Mouse (Mus musculus): ENCODE results near the gene Arhgap23. TPM values are rescaled to one million over a fixed set of nuclear protein-coding genes. Genes with fewer than 3 reads are reported as not detected.

Gene Arhgap23
- total RNA-seq, 2 experiments from 2014 or later, result 12.5 to 13.5 TPM

DNA sequence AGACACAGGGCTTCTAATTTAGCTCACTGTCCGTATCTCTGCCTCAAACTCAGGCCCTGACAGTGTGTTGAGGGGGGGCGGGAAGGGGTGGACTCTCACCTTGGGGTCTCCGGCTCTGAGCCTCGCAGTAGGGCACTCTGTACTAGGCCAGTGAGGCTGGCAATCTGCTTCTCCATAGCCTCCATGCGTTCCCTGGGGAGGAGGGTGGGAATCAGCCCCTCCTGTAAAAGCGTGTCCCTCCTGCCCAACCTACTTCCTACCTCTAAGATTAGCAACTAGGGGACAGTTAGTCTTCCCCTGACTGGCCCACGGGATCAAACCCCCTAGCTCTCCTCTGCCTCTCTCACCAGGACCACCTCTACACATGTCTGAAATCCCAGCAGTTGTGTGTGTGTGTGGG lies 118.3 kb downstream of the Arhgap23 start:
- no peak for DNase-seq

DNA sequence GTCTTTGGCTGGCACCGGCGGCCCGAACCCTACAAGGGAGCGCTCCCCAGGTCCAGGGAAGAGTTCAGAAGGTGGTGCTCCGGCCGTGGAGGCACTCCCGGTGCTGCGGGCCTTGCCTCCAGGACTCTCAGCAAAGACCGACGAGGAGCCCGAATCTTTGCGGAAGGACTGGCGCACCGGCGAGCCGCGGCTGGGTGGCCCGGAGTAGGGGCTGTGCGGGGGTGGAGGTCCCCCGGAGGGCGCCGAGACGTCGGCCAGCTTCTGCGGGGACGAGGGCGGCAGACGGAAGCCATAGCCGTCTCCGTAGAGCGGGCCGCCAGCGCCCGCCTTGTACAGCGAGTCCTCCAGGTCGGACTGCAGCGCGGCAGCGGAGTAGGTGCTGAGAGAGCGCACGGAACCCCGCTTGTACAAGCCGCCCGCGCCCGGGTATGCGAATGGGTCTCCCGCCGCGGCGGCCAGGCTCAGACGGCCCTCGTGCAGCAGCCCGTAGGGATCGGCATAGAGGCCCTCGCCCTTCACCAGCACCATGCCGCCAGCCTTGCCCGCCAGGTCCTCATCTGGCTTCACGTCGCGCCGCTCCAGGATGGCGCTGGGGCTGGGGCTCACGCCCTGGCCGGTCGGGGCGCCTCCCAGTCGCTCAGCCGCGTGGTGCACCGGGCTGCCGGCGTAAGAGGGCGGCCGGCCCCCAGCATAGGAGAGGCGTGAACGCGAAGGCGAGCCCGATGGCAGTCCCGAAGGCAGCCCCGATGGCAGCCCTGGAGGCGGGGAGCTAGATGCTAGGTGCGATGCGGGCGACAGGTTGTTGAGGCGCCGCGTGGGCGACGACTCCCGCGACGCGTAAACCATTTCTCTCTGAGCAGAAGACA lies 119.3 kb downstream of the Arhgap23 start:
- DNase-seq, result no peak

DNA sequence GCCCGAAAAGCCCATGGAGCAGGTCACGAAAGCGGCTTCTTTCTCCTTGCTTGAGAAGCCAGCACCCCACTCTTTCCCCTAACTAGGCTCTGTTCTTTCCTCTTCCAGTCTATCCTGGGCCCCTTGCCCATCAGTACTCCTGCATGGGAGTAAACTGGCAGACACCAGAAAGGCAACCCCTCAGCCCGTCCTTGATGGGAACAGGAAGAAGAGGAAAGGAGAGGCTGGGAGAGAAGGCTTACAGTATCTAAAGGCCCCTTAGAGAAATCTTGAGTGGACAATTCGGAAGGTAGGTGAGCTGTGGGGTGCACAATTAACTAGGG lies 119.9 kb downstream of the Arhgap23 start:
- no peak for DNase-seq

DNA sequence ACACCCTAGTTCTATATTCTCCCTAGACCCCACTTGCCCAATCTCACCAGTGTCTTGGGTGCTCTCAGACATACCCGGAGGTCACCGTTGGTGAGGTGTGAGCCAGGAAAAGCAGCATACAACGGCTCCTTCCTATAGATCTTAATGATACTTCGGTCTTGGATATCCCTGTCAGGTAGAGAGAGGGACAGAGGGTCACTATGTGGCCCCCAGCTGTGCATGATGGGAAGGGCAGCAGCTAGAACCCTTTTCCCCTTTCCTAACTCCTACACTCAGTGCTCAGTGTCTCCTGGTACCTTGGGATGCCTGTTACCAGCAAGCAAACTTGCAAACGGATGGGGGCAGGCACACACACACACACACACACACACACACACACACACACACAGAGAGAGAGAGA lies 120.3 kb downstream of the Arhgap23 start:
- no peak for DNase-seq

DNA sequence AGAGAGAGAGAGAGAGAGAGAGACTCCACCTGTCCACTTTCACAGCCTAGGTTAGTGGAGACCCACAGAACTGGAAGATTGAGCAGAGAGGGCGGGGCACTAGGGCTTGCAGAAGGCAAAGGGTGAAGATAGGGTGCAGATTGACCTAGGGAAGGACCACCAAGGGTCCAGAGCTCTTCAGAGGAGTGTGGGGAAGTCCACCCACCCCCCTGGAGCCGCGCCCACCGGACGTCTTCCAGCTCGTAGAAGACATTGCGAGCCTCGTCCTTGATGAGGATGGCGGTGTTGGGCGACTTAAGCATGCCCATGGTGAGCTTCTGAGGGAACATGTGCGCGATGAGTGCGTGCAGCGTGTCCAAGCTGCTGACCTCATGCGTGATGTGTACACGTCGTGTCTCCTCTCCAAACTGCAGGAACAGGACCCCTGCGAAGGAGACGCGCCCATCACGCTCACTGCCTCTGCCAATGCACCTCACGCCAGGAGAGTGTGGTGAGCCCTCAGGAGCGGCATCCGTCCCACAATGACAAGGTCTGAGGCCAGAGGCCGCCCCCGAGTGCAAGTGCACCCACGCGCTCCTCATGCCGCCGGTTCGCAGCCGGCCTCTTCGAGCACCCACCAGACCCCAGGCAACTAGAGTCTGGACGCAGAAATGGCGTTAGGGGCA lies 120.9 kb downstream of the Arhgap23 start:
- no peak for DNase-seq

DNA sequence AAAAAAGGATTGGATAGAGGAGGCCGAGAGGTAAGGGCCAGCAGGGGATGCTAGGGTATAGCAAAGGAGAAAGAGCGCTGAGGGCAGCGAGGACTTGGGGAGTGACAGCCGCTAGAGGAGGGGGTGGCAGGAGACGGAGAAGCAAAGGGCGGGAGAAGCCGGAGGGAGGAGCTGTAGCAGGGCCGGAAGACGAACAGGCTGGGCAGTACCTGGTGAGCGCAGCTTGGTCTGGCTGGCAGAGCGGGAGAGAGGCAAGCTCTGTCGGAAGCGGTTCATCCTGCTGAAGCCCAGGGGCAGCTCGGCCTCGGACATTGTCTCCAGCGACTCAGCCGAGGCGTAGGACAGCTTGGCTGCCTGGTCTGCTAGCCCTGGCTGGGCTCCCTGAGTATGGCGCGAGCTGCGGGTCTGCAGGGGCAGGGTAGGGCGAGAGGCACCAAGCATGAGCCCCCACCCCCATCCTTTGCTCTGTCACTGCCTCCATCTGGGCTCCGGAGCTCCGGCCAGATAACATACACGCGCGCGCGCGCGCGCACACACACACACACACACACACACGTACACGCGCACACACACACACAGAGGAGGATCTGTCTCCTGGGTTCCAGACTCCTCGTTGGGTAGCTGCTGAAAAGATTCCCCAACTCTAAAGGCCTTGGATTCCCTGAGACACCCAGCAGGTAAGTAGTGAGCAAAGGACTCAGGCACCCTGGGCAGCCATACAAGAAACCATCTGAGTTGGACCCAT lies 121.7 kb downstream of the Arhgap23 start:
- no peak for DNase-seq

DNA sequence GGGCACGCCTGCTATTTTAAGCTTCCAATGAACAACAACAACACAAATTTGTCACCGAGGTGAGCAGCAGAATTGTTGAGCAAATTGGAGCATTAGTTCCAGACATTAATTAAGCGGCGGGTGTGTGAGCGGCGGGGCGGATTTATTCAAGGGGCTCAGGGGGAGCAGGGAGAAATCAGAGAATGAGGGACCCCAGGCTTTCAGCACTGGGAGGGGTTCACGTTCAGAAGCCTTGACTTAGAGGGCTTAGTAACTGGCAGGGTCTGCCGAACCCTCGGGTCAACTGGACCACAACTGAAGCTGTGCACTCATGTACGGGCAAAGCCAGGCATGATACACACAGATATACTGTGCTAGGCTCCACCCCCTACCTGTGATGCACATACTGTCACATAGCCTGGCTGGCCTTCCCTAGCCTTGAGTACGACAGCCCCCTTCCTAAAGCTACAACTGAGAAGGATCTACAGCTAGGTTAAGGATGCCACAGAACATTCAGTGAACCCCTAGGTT lies 122.3 kb downstream of the Arhgap23 start:
- DNase-seq, result no peak

DNA sequence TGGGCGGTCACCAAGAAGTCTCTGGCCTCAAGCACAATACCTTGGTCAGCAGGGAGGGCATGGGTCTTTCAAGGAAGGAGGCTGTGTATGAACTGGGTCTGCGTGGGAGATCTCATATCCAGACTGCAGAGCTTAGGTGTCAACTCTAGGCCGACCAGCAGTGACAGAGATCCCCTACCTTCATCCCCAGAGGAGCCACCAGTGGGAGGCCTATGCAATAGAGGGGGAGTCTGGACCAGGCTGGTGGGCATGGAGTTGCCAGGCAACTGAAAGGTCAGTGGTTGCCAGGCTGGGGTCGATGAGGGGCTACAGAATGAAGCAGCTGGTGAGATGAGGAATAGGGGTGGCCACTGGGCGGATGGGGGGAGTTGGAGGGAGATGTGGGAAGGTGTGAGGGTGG lies 124.3 kb downstream of the Arhgap23 start:
- no peak for DNase-seq

DNA sequence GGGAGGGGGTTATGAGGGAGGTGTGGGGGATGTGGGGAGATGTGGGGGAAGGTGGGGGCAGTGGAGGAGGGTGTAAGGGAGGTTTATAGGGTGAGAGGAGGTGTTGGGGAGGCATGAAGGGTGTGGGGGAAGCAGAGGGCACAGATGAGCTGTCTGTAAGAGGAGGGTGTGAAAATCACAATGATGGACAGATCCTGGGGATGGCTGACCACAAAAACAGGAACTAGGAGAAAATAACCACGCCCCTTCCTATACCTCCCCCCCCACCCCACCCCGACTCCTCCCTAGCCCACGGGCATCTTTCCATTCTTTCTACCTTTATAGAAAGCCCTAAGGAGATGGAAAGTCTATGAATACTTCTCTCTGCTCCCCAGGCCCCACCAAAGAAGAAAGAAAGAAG lies 124.8 kb downstream of the Arhgap23 start:
- DNase-seq, result no peak

DNA sequence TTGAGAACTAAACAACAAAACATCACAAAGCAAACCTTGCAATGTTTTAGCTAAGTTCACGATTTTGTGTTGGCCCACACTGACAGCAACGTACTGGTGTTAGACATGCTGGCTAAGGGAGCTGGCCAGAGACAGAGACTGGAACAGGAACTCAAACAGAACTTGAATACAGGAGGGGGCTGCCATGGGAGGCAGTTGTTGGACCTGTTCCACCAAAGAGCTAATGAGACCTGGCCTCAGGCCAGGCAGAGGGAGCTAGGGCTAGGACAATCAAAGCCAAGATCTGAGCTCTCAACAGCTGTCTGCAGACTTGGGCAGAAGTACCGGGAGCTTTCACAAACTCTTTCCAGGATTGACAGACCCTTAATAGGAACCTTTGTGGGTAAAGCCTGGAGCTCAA lies 125.3 kb downstream of the Arhgap23 start:
- no peak for DNase-seq

DNA sequence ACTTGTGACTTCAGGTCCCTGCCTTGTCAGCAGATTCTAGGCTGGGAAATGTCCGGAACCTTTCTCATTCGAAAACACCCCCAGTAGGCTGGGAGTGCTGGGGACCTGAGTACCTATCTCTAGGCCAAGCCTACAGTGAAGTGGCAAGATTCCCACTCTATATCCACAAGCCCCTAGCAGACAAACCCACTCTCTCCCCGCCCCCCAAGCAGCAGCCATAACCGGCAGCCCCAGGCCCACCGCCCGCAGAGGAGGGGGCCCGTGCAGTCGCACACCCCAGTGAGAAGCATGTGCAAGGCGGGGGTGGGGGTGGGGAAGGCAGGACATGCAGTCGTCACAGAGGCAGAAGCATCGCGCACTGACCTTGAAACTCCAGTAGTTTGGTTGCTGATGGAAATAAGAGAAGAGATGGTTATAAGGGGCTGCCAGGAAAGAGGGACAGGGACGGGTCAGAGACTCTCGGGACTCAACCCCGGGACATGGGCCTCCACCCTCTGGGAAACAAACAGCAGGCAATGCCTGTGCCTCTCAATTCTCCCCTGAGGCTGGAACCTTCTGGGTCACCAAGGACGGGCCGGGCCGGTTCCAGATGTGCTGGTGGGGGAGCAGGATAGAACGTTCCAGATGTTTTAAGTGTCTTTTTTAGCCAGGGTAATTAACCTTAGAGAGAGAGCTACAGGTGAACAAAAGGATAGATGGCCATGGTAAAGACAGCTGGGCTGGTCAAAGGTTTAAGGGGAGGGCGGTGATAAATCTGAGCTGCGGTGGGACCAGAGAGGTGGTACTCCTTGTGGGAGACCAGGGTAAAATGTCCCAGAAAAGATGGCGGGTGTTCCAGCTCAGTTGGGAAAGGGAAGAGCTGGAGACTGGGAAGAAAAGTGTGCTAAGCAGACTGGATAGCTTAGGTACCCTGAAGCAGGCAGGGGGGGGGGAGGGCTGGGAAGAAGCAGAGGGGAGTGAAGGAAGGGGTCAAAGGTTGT lies 127.1 kb downstream of the Arhgap23 start:
- DNase-seq, result no peak

DNA sequence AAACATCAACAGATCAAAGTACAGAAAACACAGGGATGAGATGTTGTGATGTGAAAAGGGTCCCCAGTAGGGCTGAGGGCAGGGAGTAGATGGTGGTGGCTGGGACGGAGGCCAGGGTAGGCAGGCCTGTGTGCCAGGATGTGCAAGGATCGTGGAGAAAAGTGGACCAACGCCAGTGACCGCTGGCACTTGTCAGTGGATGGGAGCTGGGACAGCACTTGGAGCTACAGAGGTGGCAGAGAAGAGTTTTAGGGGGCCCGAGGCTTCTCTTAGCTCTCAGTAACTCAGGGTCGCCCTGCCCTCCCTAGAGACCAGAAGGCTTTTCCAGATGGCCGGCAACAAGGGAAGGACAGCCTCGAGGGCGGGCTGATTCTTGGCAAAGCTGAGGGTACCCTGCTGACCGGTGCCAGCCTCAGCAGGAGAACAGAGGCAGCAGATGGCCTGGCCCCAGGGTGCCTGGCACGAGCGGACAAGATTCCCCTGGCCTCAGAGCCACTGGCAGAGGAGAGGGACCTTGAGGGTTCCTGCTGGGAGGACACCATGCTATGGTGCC lies 127.9 kb downstream of the Arhgap23 start:
- peak; percentile 51 to 55 for DNase-seq

DNA sequence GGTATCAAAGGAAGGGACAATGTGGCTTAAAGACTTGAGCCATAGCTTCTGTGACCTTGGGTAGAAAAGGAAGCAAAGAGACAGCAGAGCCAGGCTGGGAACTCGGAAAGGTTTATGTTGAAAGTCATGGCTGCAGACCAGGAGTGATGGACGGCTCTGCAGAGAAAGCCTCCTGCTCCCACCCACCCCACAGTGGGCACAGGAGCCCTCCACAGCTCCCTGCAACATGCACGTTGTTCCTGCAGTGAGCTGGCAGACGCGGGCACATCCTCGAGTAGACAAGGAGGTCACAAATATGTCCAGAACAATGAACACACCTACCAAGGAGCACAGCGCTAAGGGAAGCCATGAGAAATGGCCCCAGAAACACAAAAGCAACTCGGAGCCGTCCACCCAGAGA lies 128.6 kb downstream of the Arhgap23 start:
- DNase-seq, result no peak

DNA sequence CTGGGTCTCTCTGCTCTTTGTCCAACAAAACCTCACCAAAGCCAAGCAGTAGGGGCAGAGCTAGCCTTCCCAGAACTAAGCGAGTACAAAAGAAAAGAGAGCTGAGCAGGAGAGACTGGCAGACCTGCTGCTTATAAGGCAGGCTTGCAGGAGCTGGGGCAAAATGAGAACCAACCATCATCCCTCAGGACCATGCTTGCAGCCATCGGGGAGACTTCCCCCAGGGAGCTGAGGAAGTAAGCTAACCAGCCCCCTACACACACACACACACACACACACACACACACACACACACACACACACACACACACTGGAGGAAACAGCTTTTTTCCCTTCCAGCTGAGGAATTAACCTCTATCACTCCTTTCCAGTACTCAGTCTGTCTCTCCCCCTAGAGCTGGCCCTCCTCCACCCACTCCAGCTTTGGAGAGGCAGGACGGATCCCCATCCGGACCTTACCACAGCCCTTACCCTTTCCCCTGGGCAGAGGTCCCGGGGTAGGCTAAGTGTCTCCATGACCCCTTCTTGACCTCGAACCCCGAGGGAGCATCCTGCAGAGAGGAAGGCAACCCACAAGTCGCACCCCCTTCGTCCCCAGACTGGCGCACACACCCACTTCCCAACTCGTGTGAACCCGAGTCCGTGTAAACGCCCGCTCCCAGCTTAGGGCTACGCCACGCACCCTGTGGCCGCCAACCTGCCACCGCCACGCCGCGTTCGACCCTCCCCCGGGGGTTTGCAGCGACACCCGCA lies 130.7 kb downstream of the Arhgap23 start:
- no peak for DNase-seq

DNA sequence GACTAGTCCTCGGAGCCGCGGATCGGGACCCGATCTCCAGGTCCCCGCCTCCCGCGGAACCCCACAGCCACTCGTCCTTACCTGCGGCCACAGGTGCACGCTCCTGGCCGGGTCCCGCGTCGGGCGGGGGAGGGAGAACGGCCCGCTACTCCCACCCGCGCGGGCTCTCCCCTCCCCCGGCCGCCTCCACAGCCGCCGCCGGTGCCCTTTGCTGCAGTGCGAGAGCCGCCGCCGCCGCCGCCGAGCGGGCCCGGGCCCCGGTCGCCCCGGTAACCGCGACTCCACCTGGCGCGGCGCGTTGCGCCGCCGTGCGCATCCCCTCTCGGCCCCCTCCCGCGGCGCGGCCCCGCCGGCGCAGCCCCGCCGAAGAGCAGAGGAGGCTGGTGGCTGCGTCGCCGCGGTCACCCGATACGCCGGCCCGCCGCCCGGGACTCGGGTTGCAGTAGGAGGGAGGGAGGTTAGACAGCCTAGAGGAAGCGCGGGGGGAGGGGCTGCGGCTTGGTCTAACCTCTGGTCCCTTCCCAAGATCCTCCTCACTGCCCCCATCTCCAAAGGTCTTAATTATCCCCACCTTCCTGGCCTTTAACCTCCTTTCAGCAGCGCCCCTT lies 131.6 kb downstream of the Arhgap23 start:
- no peak for DNase-seq

DNA sequence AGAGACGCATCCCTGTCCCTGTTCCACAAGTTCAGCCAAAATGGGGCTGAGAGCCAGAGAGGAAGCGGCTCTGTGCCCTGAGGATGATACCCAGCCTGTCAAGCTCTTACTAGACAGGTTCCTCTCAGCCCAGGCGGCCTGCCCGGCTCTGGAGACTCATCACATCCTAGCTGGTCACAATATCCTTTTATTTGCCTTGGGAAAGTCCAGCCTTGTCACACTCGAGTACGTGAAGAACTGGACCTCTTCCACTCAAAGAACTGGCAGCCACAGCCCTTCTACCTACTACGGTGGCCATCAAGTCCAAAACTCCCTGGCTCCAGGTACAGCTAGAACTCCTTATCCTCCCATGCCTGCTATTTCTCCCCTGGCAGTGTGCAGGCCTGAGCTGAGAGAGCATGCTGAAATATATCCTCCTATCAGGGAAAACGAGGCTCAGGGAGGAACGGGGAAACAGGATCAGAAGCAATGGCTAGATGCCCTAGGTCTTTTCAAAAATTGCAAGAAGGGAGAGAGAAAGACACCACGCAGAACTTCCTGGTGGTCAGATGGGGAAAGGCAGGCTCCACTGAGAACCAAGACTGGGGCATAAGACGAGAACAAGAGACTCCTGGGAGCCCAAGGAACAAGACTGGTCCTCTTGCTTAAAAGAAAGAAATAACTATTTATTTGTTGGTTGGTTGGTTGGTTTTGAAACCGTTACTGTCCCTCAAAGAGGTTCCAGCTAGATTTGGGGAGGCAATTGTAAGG lies 132.8 kb downstream of the Arhgap23 start:
- DNase-seq, result no peak

DNA sequence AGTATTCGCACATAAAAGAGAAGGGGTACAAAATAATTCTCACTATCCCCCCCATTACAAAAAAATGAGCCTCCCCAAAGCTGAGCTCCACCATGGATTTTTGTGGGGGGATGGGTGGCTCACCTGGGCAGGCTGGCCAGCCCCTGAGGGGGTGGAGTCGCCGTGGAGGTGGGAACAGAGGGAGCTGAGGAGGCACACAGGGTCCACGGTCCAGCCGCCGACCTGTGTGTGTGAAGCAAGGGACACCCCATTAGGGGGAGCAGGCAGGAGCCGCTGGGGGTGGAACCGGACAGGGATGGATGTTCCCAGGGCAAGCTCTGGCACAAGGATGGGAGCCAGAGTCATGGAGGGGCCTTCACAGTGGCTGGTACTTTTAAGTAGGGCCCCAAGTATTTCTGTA lies 133.4 kb downstream of the Arhgap23 start:
- DNase-seq, result no peak

All from heart, adult 18-20 months (tissue).